Mouse (Mus musculus): Measurements from ENCODE around the gene Ncl. TPM values are rescaled to one million over a fixed set of nuclear protein-coding genes. Genes with fewer than 3 reads are reported as not detected.

Ncl gene
- polyA plus RNA-seq, 1 experiment from 2014 or later: 423 TPM

Small RNA genes lying within 50 kb of the gene (microRNA-seq; reads per million reads assigned to microRNA genes)
- gene mmu-mir-3535: 135 reads per million, percentile 62 among the genes with 10 or more reads in this experiment

Other genes starting within 250 kb of the Ncl start
- gene Htr2b, start 247.4 kb downstream of the Ncl start, polyA plus RNA-seq (2014; fragmentation: Nextera tagmentation; extraction: Ambion mirVana): 1.2 and 2.0 TPM in 2 replicates
- gene Gm21972, start 225.8 kb downstream of the Ncl start, polyA plus RNA-seq (2014; fragmentation: Nextera tagmentation; extraction: Ambion mirVana): 0.26 TPM in 1 of 2 replicates, not detected in the other
- gene Armc9, start 204.6 kb downstream of the Ncl start, polyA plus RNA-seq (2014; fragmentation: Nextera tagmentation; extraction: Ambion mirVana): 19.1 and 20.7 TPM in 2 replicates
- gene B3gnt7, start 56.6 kb downstream of the Ncl start, polyA plus RNA-seq (2014; fragmentation: Nextera tagmentation; extraction: Ambion mirVana): 7.7 and 10.4 TPM in 2 replicates
- not detected in 2 replicates for gene Nmur1, start 66.8 kb upstream of the Ncl start, polyA plus RNA-seq (2014; fragmentation: Nextera tagmentation; extraction: Ambion mirVana)
- not detected in 2 replicates for gene Tex44, start 66.9 kb upstream of the Ncl start, polyA plus RNA-seq (2014; fragmentation: Nextera tagmentation; extraction: Ambion mirVana)
- gene Ptma, start 167.3 kb upstream of the Ncl start, polyA plus RNA-seq (2014; fragmentation: Nextera tagmentation; extraction: Ambion mirVana): 2,795 and 2,826 TPM in 2 replicates
- 45.7 and 46.0 TPM in 2 replicates for gene Pde6d, start 223.2 kb upstream of the Ncl start, polyA plus RNA-seq (2014; fragmentation: Nextera tagmentation; extraction: Ambion mirVana)
- 36.9 and 43.0 TPM in 2 replicates for gene Cops7b, start 223.5 kb upstream of the Ncl start, polyA plus RNA-seq (2014; fragmentation: Nextera tagmentation; extraction: Ambion mirVana)